Mouse (Mus musculus): ENCODE results near the gene Nectin1. TPM values are rescaled to one million over a fixed set of nuclear protein-coding genes. Genes with fewer than 3 reads are reported as not detected.
A peak's percentile ranks its signal among the peaks of the same experiment; 100 is the strongest.

The Nectin1 gene
- polyA plus RNA-seq, 1 experiment from 2014 or later = 10.9 TPM

GRCm38 (mm10) chr9:43754768-43755197, 11.0 kb downstream of the Nectin1 start:
- H3K36me3 ChIP-seq (ENCODE audit: control insufficient read depth, insufficient read depth, low read length) = no peaks in the 10 kb centered on the region
- H3K27ac ChIP-seq (ENCODE audit: low read depth, low read length) = peak overlapping the region; percentile 79
- peak; percentile 71 for DNase-seq (ENCODE audit: low spot score)
- WGBS = 29% methylated on average over 9 of the region's 9 CpGs
- ATAC-seq (ENCODE audit: insufficient read depth, low FRiP score, low TSS enrichment) = peak; percentile 82
- no peaks in the 10 kb centered on the region for H3K27me3 ChIP-seq (ENCODE audit: control insufficient read depth, insufficient read depth, low read length)
- no peak overlapping the region for H3K4me3 ChIP-seq (ENCODE audit: low read depth, low read length)
- H3K4me1 ChIP-seq (ENCODE audit: control insufficient read depth, insufficient read depth, low read length) = peaks cover 44% of the 10 kb centered on the region
- H3K9ac ChIP-seq (ENCODE audit: low read length) = peak overlapping the region; percentile 35; the same call in 1 of the 2 replicates
- H3K9me3 ChIP-seq (ENCODE audit: control insufficient read depth, low read length) = no peaks in the 10 kb centered on the region
- H3K4me2 ChIP-seq (ENCODE audit: low read depth) = 0 out of 2 replicates have a peak overlapping the region, but pooled peaks have one; percentile 8

GRCm38 (mm10) chr9:43755464-43755863, 11.7 kb downstream of the Nectin1 start:
- WGBS = 86% methylated on average over 4 of the region's 4 CpGs
- Histone ChIP-seq H3K36me3 (ENCODE audit: control insufficient read depth, insufficient read depth, low read length) (no peaks in the 10 kb centered on the region), H3K4me3 (ENCODE audit: low read depth, low read length) (no peak overlapping the region), H3K9ac (ENCODE audit: low read length) (no peak overlapping the region), H3K27ac (ENCODE audit: low read depth, low read length) (peak overlapping the region; percentile 79), H3K4me1 (ENCODE audit: control insufficient read depth, insufficient read depth, low read length) (peaks cover 41% of the 10 kb centered on the region), H3K4me2 (ENCODE audit: low read depth) (no peak overlapping the region), H3K9me3 (ENCODE audit: control insufficient read depth, low read length) (no peaks in the 10 kb centered on the region), H3K27me3 (ENCODE audit: control insufficient read depth, insufficient read depth, low read length) (no peaks in the 10 kb centered on the region)
- ATAC-seq (ENCODE audit: insufficient read depth, low FRiP score, low TSS enrichment) (no peak), DNase-seq (ENCODE audit: low spot score) (no peak)

- no peak for ATAC-seq (ENCODE audit: insufficient read depth, low FRiP score, low TSS enrichment)
- 73% methylated on average over 2 of the region's 2 CpGs for WGBS
- no peak overlapping the region for H3K27ac ChIP-seq (ENCODE audit: low read depth, low read length)
- H3K4me1 ChIP-seq (ENCODE audit: control insufficient read depth, insufficient read depth, low read length) = peaks cover 44% of the 10 kb centered on the region
- H3K27me3 ChIP-seq (ENCODE audit: control insufficient read depth, insufficient read depth, low read length) = no peaks in the 10 kb centered on the region
- H3K9ac ChIP-seq (ENCODE audit: low read length) = no peak overlapping the region
- no peak overlapping the region for H3K4me3 ChIP-seq (ENCODE audit: low read depth, low read length)
- no peaks in the 10 kb centered on the region for H3K9me3 ChIP-seq (ENCODE audit: control insufficient read depth, low read length)
- DNase-seq (ENCODE audit: low spot score) = no peak
- H3K4me2 ChIP-seq (ENCODE audit: low read depth) = no peak overlapping the region
- H3K36me3 ChIP-seq (ENCODE audit: control insufficient read depth, insufficient read depth, low read length) = no peaks in the 10 kb centered on the region
Observed at GRCm38 (mm10) chr9:43755928-43756327, 12.1 kb downstream of the Nectin1 start.

- H3K9ac ChIP-seq (ENCODE audit: low read length) = no peak overlapping the region
- H3K9me3 ChIP-seq (ENCODE audit: control insufficient read depth, low read length) = no peaks in the 10 kb centered on the region
- no peaks in the 10 kb centered on the region for H3K36me3 ChIP-seq (ENCODE audit: control insufficient read depth, insufficient read depth, low read length)
- peaks cover 50% of the 10 kb centered on the region for H3K4me1 ChIP-seq (ENCODE audit: control insufficient read depth, insufficient read depth, low read length)
- no peak overlapping the region for H3K4me2 ChIP-seq (ENCODE audit: low read depth)
- 74% methylated on average over 10 of the region's 10 CpGs for WGBS
- no peaks in the 10 kb centered on the region for H3K27me3 ChIP-seq (ENCODE audit: control insufficient read depth, insufficient read depth, low read length)
- ATAC-seq (ENCODE audit: insufficient read depth, low FRiP score, low TSS enrichment) = no peak
- H3K27ac ChIP-seq (ENCODE audit: low read depth, low read length) = no peak overlapping the region
- no peak for DNase-seq (ENCODE audit: low spot score)
- H3K4me3 ChIP-seq (ENCODE audit: low read depth, low read length) = no peak overlapping the region
Observed at GRCm38 (mm10) chr9:43757225-43757624, 13.4 kb downstream of the Nectin1 start.

GRCm38 (mm10) chr9:43757972-43758965, 14.5 kb downstream of the Nectin1 start:
- Histone ChIP-seq H3K27me3 (ENCODE audit: control insufficient read depth, insufficient read depth, low read length) (no peaks in the 10 kb centered on the region), H3K9me3 (ENCODE audit: control insufficient read depth, low read length) (no peaks in the 10 kb centered on the region), H3K4me1 (ENCODE audit: control insufficient read depth, insufficient read depth, low read length) (peaks cover 50% of the 10 kb centered on the region), H3K9ac (ENCODE audit: low read length) (no peak overlapping the region), H3K27ac (ENCODE audit: low read depth, low read length) (no peak overlapping the region), H3K4me2 (ENCODE audit: low read depth) (no peak overlapping the region), H3K4me3 (ENCODE audit: low read depth, low read length) (no peak overlapping the region), H3K36me3 (ENCODE audit: control insufficient read depth, insufficient read depth, low read length) (no peaks in the 10 kb centered on the region)
- no peak for DNase-seq (ENCODE audit: low spot score)
- no peak for ATAC-seq (ENCODE audit: insufficient read depth, low FRiP score, low TSS enrichment)
- 54% methylated on average over 5 of the region's 5 CpGs for WGBS

- DNase-seq (ENCODE audit: low spot score) = no peak
- H3K36me3 ChIP-seq (ENCODE audit: control insufficient read depth, insufficient read depth, low read length) = no peaks in the 10 kb centered on the region
- H3K4me3 ChIP-seq (ENCODE audit: low read depth, low read length) = no peak overlapping the region
- 82% methylated on average over 12 of the region's 12 CpGs for WGBS
- H3K9me3 ChIP-seq (ENCODE audit: control insufficient read depth, low read length) = no peaks in the 10 kb centered on the region
- H3K27me3 ChIP-seq (ENCODE audit: control insufficient read depth, insufficient read depth, low read length) = no peaks in the 10 kb centered on the region
- H3K4me2 ChIP-seq (ENCODE audit: low read depth) = no peak overlapping the region
- peaks cover 32% of the 10 kb centered on the region for H3K4me1 ChIP-seq (ENCODE audit: control insufficient read depth, insufficient read depth, low read length)
- no peak overlapping the region for H3K9ac ChIP-seq (ENCODE audit: low read length)
- no peak overlapping the region for H3K27ac ChIP-seq (ENCODE audit: low read depth, low read length)
- ATAC-seq (ENCODE audit: insufficient read depth, low FRiP score, low TSS enrichment) = no peak
Observed at GRCm38 (mm10) chr9:43760078-43760477, 16.3 kb downstream of the Nectin1 start.

- peaks cover 25% of the 10 kb centered on the region for H3K4me1 ChIP-seq (ENCODE audit: control insufficient read depth, insufficient read depth, low read length)
- 55% methylated on average over 5 of the region's 5 CpGs for WGBS
- ATAC-seq (ENCODE audit: insufficient read depth, low FRiP score, low TSS enrichment) = peak; percentile 77
Observed at GRCm38 (mm10) chr9:43761181-43761820, 17.5 kb downstream of the Nectin1 start.

GRCm38 (mm10) chr9:43761941-43762340, 18.2 kb downstream of the Nectin1 start:
- 68% methylated on average over 3 of the region's 3 CpGs for WGBS
- ATAC-seq (ENCODE audit: insufficient read depth, low FRiP score, low TSS enrichment) = no peak
- H3K4me1 ChIP-seq (ENCODE audit: control insufficient read depth, insufficient read depth, low read length) = peaks cover 22% of the 10 kb centered on the region
- no peaks in the 10 kb centered on the region for H3K27me3 ChIP-seq (ENCODE audit: control insufficient read depth, insufficient read depth, low read length)
- H3K4me3 ChIP-seq (ENCODE audit: low read depth, low read length) = no peak overlapping the region
- no peak overlapping the region for H3K9ac ChIP-seq (ENCODE audit: low read length)
- peak overlapping the region; percentile 2; the same call in 1 of the 2 replicates for H3K4me2 ChIP-seq (ENCODE audit: low read depth)
- H3K27ac ChIP-seq (ENCODE audit: low read depth, low read length) = 0 out of 2 replicates have a peak overlapping the region, but pooled peaks have one; percentile 62
- H3K9me3 ChIP-seq (ENCODE audit: control insufficient read depth, low read length) = no peaks in the 10 kb centered on the region
- DNase-seq (ENCODE audit: low spot score) = no peak
- no peaks in the 10 kb centered on the region for H3K36me3 ChIP-seq (ENCODE audit: control insufficient read depth, insufficient read depth, low read length)

More at GRCm38 (mm10) chr9:43761181-43761820, 17.5 kb downstream of the Nectin1 start:
- no peaks in the 10 kb centered on the region for H3K9me3 ChIP-seq (ENCODE audit: control insufficient read depth, low read length)
- no peak overlapping the region for H3K4me2 ChIP-seq (ENCODE audit: low read depth)
- H3K9ac ChIP-seq (ENCODE audit: low read length) = no peak overlapping the region
- no peak overlapping the region for H3K4me3 ChIP-seq (ENCODE audit: low read depth, low read length)
- no peaks in the 10 kb centered on the region for H3K27me3 ChIP-seq (ENCODE audit: control insufficient read depth, insufficient read depth, low read length)
- peak overlapping the region; percentile 62 for H3K27ac ChIP-seq (ENCODE audit: low read depth, low read length)
- DNase-seq (ENCODE audit: low spot score) = peak; percentile 56
- H3K36me3 ChIP-seq (ENCODE audit: control insufficient read depth, insufficient read depth, low read length) = no peaks in the 10 kb centered on the region
